Mouse (Mus musculus) E14TG2a.4 (cell line): ENCODE results near the gene Mob3c.

ENCODE experiments used
- H3K27me3 ChIP-seq: 2 replicates; pipeline ENCODE4 v1.6.1; 2014; ENCODE audit warnings: low read length, control low read depth; ENCODE audit not compliant: insufficient read depth
- H3K36me3 ChIP-seq: 2 replicates; pipeline ENCODE4 v1.6.1; 2014; ENCODE audit warnings: low read length, control low read depth; ENCODE audit not compliant: insufficient read depth
- H3K4me1 ChIP-seq: replicated peaks from 2 replicates; pipeline ENCODE4 v1.6.1; 2014; ENCODE audit warnings: low read depth, low read length, control low read depth
- H3K4me3 ChIP-seq: replicated peaks from 2 replicates; pipeline ENCODE4 v1.5.1; 2014; ENCODE audit warnings: mild to moderate bottlenecking, low read length
- H3K9me3 ChIP-seq: 2 replicates; pipeline ENCODE4 v1.6.1; 2014; ENCODE audit warnings: low read length, control low read depth
- CTCF ChIP-seq: conservative IDR thresholded peaks from 2 replicates; pipeline ENCODE4 v1.5.1; 2014; ENCODE audit warnings: low read length
- NANOG ChIP-seq: IDR thresholded peaks from 2 replicates; pipeline ENCODE4 v1.6.1; 2014; ENCODE audit warnings: borderline replicate concordance, low read length, mixed read lengths
- POU5F1 ChIP-seq: IDR thresholded peaks from 2 replicates; pipeline ENCODE4 v1.6.1; 2014; ENCODE audit warnings: low read length, borderline replicate concordance

The Mob3c gene

DNA sequence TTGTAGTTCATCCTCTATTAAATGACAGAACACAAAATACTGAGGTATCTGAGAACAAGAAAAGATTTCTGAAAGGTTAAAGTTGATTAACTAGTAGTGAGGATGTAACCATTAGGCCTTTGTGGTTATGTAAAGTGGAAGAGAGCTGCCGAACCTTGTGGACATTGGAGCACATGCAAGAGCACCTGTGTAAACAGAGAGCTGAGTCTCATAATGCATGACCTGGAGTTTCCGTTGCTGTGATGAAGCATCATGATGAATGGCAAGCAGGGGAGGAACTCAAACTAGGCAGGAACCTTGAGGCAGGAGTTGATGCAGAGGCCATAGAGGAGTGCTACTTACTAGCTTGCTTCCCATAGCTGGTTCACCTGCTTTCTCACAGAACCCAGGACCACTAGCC lies 22.7 kb downstream of the Mob3c start:
- H3K4me3 ChIP-seq = no peak overlapping the region
- no peaks in the 10 kb centered on the region for H3K27me3 ChIP-seq
- H3K4me1 ChIP-seq = no peaks in the 10 kb centered on the region
- TF ChIP-seq NANOG (no peak), POU5F1 (no peak), CTCF (no peak)
- H3K36me3 ChIP-seq = peaks cover 63% of the 10 kb centered on the region
- no peaks in the 10 kb centered on the region for H3K9me3 ChIP-seq

DNA sequence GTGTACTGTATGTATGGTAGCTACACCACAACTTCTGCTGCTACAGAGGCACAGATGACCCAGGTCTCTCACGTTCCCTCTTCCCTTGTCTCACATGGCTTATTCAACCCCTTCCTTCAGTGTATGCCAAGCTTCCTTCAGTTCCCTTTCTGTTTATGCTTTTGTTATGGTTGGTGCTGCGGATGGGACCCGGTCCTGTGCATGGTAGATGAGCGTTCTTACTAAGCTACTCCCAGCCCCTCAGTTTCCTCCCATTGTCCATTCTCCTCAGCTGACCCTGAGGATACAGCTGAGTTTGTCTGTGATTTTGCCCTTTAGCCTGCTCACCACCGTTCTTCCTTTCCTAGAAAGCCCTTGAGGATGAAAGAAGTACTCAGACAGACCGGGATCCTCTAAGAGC lies 23.7 kb downstream of the Mob3c start:
- TF ChIP-seq NANOG (no peak), CTCF (no peak), POU5F1 (no peak)
- no peaks in the 10 kb centered on the region for H3K4me1 ChIP-seq
- H3K36me3 ChIP-seq = peaks cover 68% of the 10 kb centered on the region
- no peaks in the 10 kb centered on the region for H3K9me3 ChIP-seq
- no peaks in the 10 kb centered on the region for H3K27me3 ChIP-seq
- no peak overlapping the region for H3K4me3 ChIP-seq

DNA sequence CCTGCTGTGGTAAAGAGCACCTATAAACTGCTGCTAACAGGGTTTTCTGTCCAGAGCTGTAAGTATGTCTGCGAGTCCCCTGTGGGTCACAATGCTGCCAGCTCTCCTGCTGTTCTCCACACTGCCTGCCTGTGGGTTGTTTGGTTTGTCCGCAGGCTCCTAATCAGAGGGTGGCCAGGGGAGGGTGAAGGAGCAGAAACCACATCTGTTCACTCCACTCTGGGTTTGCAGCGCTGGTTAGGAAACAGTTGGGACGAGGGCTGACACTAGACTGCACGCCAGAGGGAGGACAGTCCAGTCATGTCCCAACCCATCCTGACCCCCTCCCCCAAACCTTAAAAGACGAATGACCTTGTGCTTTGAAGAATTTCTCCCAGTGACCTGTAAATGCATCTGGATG lies 27.2 kb downstream of the Mob3c start:
- Histone ChIP-seq H3K9me3 (no peaks in the 10 kb centered on the region), H3K4me3 (no peak overlapping the region), H3K27me3 (no peaks in the 10 kb centered on the region), H3K4me1 (no peaks in the 10 kb centered on the region), H3K36me3 (peaks cover 72% of the 10 kb centered on the region)
- no peak for TF ChIP-seq POU5F1
- TF ChIP-seq NANOG = no peak
- TF ChIP-seq CTCF = no peak

DNA sequence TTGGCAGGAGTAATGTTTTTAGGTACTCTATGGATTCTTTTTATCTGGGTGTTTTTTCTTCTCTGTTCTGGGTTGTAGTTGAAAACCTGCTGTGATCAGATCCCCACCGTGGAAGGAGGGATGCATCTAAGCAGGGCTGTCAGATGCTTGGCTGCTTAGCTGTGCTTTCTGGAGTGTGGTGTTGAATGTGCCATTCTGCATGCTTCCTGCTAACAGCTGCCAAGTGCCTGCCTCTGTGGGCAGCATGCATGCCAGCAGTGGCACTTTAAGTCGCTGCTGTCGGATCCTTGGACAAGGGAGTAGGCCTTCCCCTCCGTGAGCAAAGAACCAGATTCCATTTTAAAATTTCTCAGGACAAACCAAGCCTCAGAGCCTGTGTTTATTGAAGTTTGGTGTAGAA lies 27.7 kb downstream of the Mob3c start:
- no peaks in the 10 kb centered on the region for H3K4me1 ChIP-seq
- peaks cover 72% of the 10 kb centered on the region for H3K36me3 ChIP-seq
- TF ChIP-seq NANOG (no peak), POU5F1 (no peak), CTCF (no peak)
- H3K9me3 ChIP-seq = no peaks in the 10 kb centered on the region
- H3K27me3 ChIP-seq = no peaks in the 10 kb centered on the region
- no peak overlapping the region for H3K4me3 ChIP-seq

DNA sequence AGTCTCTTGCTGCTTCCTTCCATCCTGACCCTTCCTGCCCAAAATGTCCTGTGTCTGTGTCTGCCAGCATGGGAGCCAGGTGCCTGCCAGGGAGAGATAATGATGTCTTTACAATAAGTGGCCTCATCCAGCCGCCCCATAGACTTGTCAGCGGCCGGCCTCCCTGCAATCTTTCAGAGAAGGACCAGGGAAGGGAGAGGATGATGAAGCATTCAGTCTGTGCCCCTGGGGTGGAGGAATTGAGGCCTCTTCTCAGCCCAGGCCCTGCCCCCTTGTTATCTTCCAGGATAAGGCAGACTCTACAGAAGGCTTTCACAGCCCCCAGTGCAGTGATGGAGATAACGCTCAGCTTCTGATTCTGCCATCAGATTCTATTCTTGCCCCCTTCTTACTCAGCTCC lies 28.4 kb downstream of the Mob3c start:
- H3K9me3 ChIP-seq = no peaks in the 10 kb centered on the region
- H3K4me3 ChIP-seq = no peak overlapping the region
- peaks cover 72% of the 10 kb centered on the region for H3K36me3 ChIP-seq
- TF ChIP-seq CTCF (no peak), NANOG (no peak), POU5F1 (no peak)
- no peaks in the 10 kb centered on the region for H3K27me3 ChIP-seq
- no peaks in the 10 kb centered on the region for H3K4me1 ChIP-seq

DNA sequence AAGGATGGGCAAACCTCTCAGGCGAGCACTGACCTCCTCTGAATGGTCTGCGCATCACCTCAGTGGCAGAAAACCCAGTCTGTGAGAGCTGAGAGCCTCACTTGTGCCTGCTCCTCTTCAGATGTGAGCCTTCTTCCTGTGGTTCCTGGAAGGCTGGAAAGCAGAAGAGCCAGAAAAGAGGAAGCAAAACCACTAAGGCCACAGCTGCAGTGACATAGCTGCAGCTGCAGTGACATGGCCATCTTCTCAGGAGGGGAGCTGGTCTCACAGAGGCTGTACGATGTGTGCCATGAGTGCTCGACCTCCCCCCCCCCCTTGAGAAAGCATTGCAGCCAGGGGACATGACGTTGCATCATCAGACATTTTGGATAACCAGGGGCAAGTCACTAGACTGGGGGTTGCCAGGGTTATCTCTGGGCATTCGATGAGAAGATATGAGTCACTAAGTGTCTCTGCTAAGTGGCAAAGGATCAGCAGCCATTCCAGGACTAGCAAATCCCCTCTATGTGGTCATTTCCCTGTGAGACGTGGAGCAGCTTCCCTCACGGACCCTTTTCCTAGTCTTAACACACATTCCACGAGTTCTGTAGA lies 29.5 kb downstream of the Mob3c start:
- TF ChIP-seq NANOG (no peak), CTCF (no peak), POU5F1 (no peak)
- H3K4me3 ChIP-seq = no peak overlapping the region
- peaks cover 71% of the 10 kb centered on the region for H3K36me3 ChIP-seq
- no peaks in the 10 kb centered on the region for H3K4me1 ChIP-seq
- H3K27me3 ChIP-seq = no peaks in the 10 kb centered on the region
- no peaks in the 10 kb centered on the region for H3K9me3 ChIP-seq

DNA sequence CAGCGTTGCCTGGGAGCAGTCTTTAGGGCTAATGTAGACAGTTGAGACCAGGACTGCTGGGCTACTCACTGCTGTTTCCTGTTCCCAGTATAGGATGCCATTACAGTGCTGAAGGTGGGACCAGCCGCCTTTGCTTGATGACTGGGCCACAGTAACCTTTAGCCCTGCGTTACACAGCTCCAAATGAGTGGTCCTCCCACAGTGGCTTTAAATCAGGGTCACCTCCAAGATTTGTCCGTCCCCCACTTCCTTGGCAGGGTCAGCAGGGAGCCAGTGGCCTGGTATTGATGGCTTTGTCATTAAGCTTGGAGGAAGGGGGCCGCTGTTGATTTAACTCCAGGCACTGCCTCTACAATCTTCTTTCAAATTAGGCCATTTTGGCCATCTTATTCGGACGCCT lies 35.5 kb downstream of the Mob3c start:
- TF ChIP-seq NANOG (no peak), POU5F1 (no peak)
- Histone ChIP-seq H3K9me3 (no peaks in the 10 kb centered on the region), H3K4me3 (no peak overlapping the region), H3K4me1 (no peaks in the 10 kb centered on the region), H3K27me3 (no peaks in the 10 kb centered on the region), H3K36me3 (peaks cover 80% of the 10 kb centered on the region)

DNA sequence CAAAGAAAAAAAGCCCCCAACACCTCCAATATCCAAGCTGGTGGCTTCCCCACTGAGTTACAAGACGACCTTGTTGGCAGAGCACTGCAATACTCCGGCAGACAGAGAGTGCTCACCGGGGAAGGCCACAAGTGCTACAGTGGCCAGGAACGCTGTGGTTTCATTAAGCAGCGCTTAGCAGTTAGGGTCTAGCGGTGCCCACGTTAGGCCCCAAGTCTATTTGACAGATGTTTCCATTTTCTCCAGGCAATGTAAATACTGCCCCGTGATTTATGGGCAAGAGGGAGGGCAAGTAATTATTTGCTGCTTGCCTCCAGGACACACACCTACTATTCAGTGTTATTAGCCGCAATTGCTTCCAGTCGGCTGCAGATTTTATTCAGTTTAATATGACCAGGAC lies 36.0 kb downstream of the Mob3c start:
- no peaks in the 10 kb centered on the region for H3K4me1 ChIP-seq

DNA sequence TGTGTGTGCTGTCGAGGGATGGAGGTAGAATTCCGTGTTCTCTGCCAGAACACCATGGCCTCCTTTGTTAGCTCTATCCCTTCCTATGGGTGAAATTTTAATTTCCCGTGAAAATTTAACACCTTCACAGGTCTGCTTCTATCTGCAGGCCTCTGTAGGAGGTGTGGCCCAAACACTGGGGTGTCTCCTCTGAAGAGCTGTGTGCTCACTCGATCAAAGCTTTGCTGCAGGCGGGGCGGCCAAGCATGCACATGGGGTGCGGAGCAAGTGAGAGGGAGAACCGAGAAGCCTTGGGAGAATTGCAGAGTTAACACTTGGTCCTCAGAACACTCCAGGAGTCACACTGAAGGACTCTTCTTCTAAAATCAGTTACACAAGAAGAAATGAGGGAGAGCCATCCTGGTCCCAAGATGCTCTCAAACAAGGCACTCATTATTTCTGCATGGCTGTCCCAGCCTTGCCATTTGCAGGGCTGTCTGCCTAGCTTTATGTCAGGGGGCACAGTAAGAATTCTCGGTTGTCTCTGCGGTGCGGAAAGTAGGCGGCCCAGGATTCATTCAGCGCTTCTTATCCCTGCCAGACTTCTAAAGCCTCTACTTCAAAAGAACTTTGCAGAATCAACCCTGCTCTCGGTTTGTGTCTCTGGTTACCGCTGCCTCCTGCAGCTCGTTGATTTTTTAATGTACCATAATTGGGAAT lies 41.8 kb downstream of the Mob3c start:
- no peaks in the 10 kb centered on the region for H3K9me3 ChIP-seq
- no peak overlapping the region for H3K4me3 ChIP-seq
- H3K4me1 ChIP-seq = peaks cover 30% of the 10 kb centered on the region
- TF ChIP-seq CTCF = no peak
- H3K27me3 ChIP-seq = peaks cover 6% of the 10 kb centered on the region
- H3K36me3 ChIP-seq = peaks cover 62% of the 10 kb centered on the region

More for the DNA sequence above, 36.0 kb downstream of the Mob3c start:
- H3K36me3 ChIP-seq = peaks cover 81% of the 10 kb centered on the region
- no peak for TF ChIP-seq CTCF
- no peak for TF ChIP-seq NANOG
- no peak for TF ChIP-seq POU5F1
- no peaks in the 10 kb centered on the region for H3K27me3 ChIP-seq
- H3K4me3 ChIP-seq = no peak overlapping the region
- H3K9me3 ChIP-seq = no peaks in the 10 kb centered on the region
